Mouse (Mus musculus) limb, embryonic 11.5 days (tissue): ENCODE measurements around the gene Armcx5. TPM values are rescaled to one million over a fixed set of nuclear protein-coding genes. Genes with fewer than 3 reads are reported as not detected.
"Not testable (repeated sequence)": the region's sequence is repeated elsewhere in the genome, so short reads cannot be mapped to it uniquely, and the experiment has no call there.

ENCODE experiments used
- ATAC-seq: fragments of 200-750 bp; cut with Nextera tagmentation; 2 replicates; pipeline ENCODE4 v1.8.0; 2017; ENCODE audit warnings: low read depth; ENCODE audit not compliant: insufficient number of reproducible peaks, low FRiP score, low TSS enrichment
- DNase-seq: peaks from one replicate; pipeline ENCODE4 v3.0.0-alpha.2; 2015; ENCODE audit warnings: low spot score
- H3K27ac ChIP-seq: fragments of 300-500 bp; sonication (generic); replicated peaks from 2 replicates; pipeline ENCODE4 v1.5.1; 2014; ENCODE audit warnings: low read depth, mild to moderate bottlenecking, low read length
- H3K27me3 ChIP-seq: fragments of 300-500 bp; sonication (generic); 2 replicates; pipeline ENCODE4 v1.6.1; 2014; ENCODE audit warnings: mild to moderate bottlenecking, low read length, mixed read lengths; ENCODE audit not compliant: control insufficient read depth, insufficient read depth
- H3K36me3 ChIP-seq: fragments of 300-500 bp; sonication (generic); 2 replicates; pipeline ENCODE4 v1.6.1; 2014; ENCODE audit warnings: mild to moderate bottlenecking, low read length, moderate library complexity, mixed read lengths; ENCODE audit not compliant: control insufficient read depth, insufficient read depth
- H3K4me1 ChIP-seq: fragments of 300-500 bp; sonication (generic); 2 replicates; pipeline ENCODE4 v1.6.1; 2014; ENCODE audit warnings: low read length, mixed read lengths; ENCODE audit not compliant: control insufficient read depth, insufficient read depth
- H3K4me2 ChIP-seq: fragments of 300-500 bp; sonication (generic); 2 replicates; pipeline ENCODE4 v1.6.1; 2014; ENCODE audit warnings: low read depth, mild to moderate bottlenecking, moderate library complexity; ENCODE audit not compliant: severe bottlenecking
- H3K4me3 ChIP-seq: fragments of 300-500 bp; sonication (generic); 2 replicates; pipeline ENCODE4 v1.5.1; 2014; ENCODE audit warnings: low read depth, low read length
- H3K9ac ChIP-seq: fragments of 300-500 bp; sonication (generic); 2 replicates; pipeline ENCODE4 v1.6.1; 2014; ENCODE audit warnings: mild to moderate bottlenecking, low read length
- H3K9me3 ChIP-seq: fragments of 300-500 bp; sonication (generic); 2 replicates; pipeline ENCODE4 v1.6.1; 2016; ENCODE audit warnings: low read length; ENCODE audit not compliant: control insufficient read depth
- whole genome bisulfite sequencing: fragments of 180-500 bp; shearing (Covaris S2); extraction: QIAGEN DNeasy Blood & Tissue Kit; methylation state at CpG from one replicate; pipeline ENCODE4 v1.1.7; 2014; 5-methylcytosine and 5-hydroxymethylcytosine counted together
- microRNA counts: library from miRNA; unstranded; fragments of <30 nt; microRNA quantifications from one replicate; lab custom pipeline; 2016
- microRNA-seq: library from miRNA; unstranded; fragments of <30 nt; microRNA quantifications from one replicate; pipeline ENCODE4, GENCODE M21; 2016
- polyA plus RNA-seq: library from polyadenylated mRNA; unstranded; fragments of >200 nt; fragmentation: Nextera tagmentation; extraction: Ambion mirVana; gene quantifications from 2 replicates; pipeline ENCODE4 v1.2.1, GENCODE M21; 2014

Armcx5 gene
- polyA plus RNA-seq, 1 experiment from 2014 or later = 11.1 TPM

GRCm38 (mm10) chrX:135796305-135797211 is 54.0 kb downstream of the Armcx5 start:
- 20% methylated on average over 21 of the region's 26 CpGs for WGBS
- DNase-seq (peak; percentile 35), ATAC-seq (peak; percentile 77)
- not testable (repeated sequence) for H3K36me3 ChIP-seq, H3K27me3 ChIP-seq, H3K4me1 ChIP-seq, H3K9me3 ChIP-seq, H3K27ac ChIP-seq
- Histone ChIP-seq H3K9ac (peak overlapping the region; percentile 56), H3K4me2 (peak overlapping the region; percentile 61), H3K4me3 (peak overlapping the region; percentile 54)

MicroRNA genes within 50 kb of the gene (microRNA counts, 519-probe panel; counts per million panel counts)
- not detected for microRNA mmu-miR-1970 (lab: Ali Mortazavi, UCI)

Small RNA genes within 50 kb of the gene (microRNA-seq; reads per million reads assigned to microRNA genes)
- gene Mir1970 (not detected), gene Mir7646 (not detected)

Other genes with a start within 250 kb of the Armcx5 start
- gene AV320801, start 248.1 kb upstream of the Armcx5 start, polyA plus RNA-seq = not detected in 2 replicates
- gene Nxf7, start 144.0 kb upstream of the Armcx5 start, polyA plus RNA-seq = 0.15 TPM in 1 of 2 replicates, not detected in the other
- gene Prame, start 115.0 kb upstream of the Armcx5 start, polyA plus RNA-seq = not detected in 2 replicates
- 0.08 TPM in 1 of 2 replicates, not detected in the other for gene Tcp11x2, start 48.9 kb upstream of the Armcx5 start, polyA plus RNA-seq
- gene Tmsb15a, start 17.5 kb upstream of the Armcx5 start, polyA plus RNA-seq = not detected in 2 replicates
- 60.6 and 70.6 TPM in 2 replicates for gene Gprasp1, start within 50 bp of the Armcx5 start, polyA plus RNA-seq
- gene Bhlhb9, start 54.9 kb downstream of the Armcx5 start, polyA plus RNA-seq = 65.4 and 68.1 TPM in 2 replicates
- gene Gprasp2, start 96.3 kb downstream of the Armcx5 start, polyA plus RNA-seq = 31.6 and 36.1 TPM in 2 replicates